Comparison of ENCODE assay signal across 15 mouse cellular contexts in genomic region chr19:14578698-14579097, GRCm38 (mm10).
"Had no signal": no experiment of that assay in that cellular context is flagged by ENCODE, and none has a peak within 500 bp of the region (broad histone marks: within the 10 kb centered on the region; RNA-seq: fewer than 3 reads in every experiment).

No protein-coding gene starts in this region.

- H3K36me3 ChIP-seq: lung, embryonic 15.5 days had no signal

- ATAC-seq: midbrain, embryonic 15.5 days had no signal

- H3K9me3 ChIP-seq: kidney, embryonic 15.5 days; lung, embryonic 15.5 days; midbrain, embryonic 12.5 days; midbrain, embryonic 15.5 days had no signal

- H3K4me3 ChIP-seq: kidney, embryonic 15.5 days; left cerebral cortex, adult 2 months; lung, embryonic 15.5 days; midbrain, embryonic 12.5 days; midbrain, embryonic 15.5 days had no signal

- DNase-seq: kidney, postnatal 10 days; kidney, postnatal 36 days; layer of hippocampus, postnatal 36 days; lung, adult 18-20 months; lung, postnatal 10 days; lung, postnatal 36 days; thymus, adult 2 months; thymus, postnatal 14 days; thymus, postnatal 4 days had no signal

- H3K9ac ChIP-seq: kidney, embryonic 15.5 days; liver, embryonic 14.5 days; lung, embryonic 15.5 days; midbrain, embryonic 12.5 days; midbrain, embryonic 15.5 days had no signal

- H3K27me3 ChIP-seq: kidney, embryonic 15.5 days; lung, embryonic 15.5 days; midbrain, embryonic 12.5 days; midbrain, embryonic 15.5 days had no signal

- H3K27ac ChIP-seq: kidney, embryonic 15.5 days; left cerebral cortex, adult 2 months; liver, embryonic 14.5 days; lung, embryonic 15.5 days; midbrain, embryonic 12.5 days; midbrain, embryonic 15.5 days had no signal

- H3K4me2 ChIP-seq: kidney, embryonic 15.5 days; lung, embryonic 15.5 days; midbrain, embryonic 12.5 days; midbrain, embryonic 15.5 days had no signal

- H3K4me1 ChIP-seq: kidney, embryonic 15.5 days; lung, embryonic 15.5 days; midbrain, embryonic 15.5 days had no signal
